Mouse (Mus musculus) CH12.LX (cell line): ENCODE measurements around the gene Gm11555. TPM values are rescaled to one million over a fixed set of nuclear protein-coding genes. Genes with fewer than 3 reads are reported as not detected.
"Not testable (repeated sequence)": the region's sequence is repeated elsewhere in the genome, so short reads cannot be mapped to it uniquely, and the experiment has no call there.

Experiments used
- DNase-seq: peaks from one replicate; pipeline ENCODE4 v3.0.0-alpha.2; 2013; ENCODE audit errors: extremely low read depth
- H3K27ac ChIP-seq: 2 replicates; pipeline ENCODE4 v1.5.1; 2012; ENCODE audit warnings: low read depth, mild to moderate bottlenecking, control low read depth, moderate library complexity; ENCODE audit not compliant: insufficient read depth
- H3K27me3 ChIP-seq: replicated peaks from 2 replicates; pipeline ENCODE3; 2012; ENCODE audit warnings: inconsistent platforms
- H3K36me3 ChIP-seq, 2 experiments: replicated peaks in 1 of 2; 2 replicates each; pipeline versions ENCODE3 to v1.6.1; 2012; ENCODE audit warnings: inconsistent platforms in 1 of 2, low read length in 1 of 2, mild to moderate bottlenecking in 1 of 2, mixed read lengths in 1 of 2, moderate library complexity in 1 of 2; ENCODE audit not compliant: control insufficient read depth in 1 of 2, insufficient read depth in 1 of 2
- H3K4me1 ChIP-seq, 2 experiments: 2 replicates each; pipeline ENCODE4 v1.6.1; 2012; ENCODE audit warnings: inconsistent platforms in 1 of 2, moderate library complexity in 1 of 2; ENCODE audit not compliant: insufficient read depth in 2 of 2, control insufficient read depth in 1 of 2
- H3K4me2 ChIP-seq: 2 replicates; pipeline ENCODE4 v1.6.1; 2012; ENCODE audit warnings: low read depth, mild to moderate bottlenecking, control low read depth; ENCODE audit not compliant: poor library complexity, insufficient read depth, severe bottlenecking
- H3K4me3 ChIP-seq, 3 experiments: fragments of 150-350 bp in 1 of 3; sonication (generic) in 1 of 3; replicated peaks in 1 of 3; 2 replicates each; pipeline versions ENCODE3 to v1.5.1; 2011 to 2012; ENCODE audit warnings: low read depth in 2 of 3, low read length in 2 of 3, mild to moderate bottlenecking in 2 of 3, moderate library complexity in 2 of 3, control low read depth in 1 of 3, improper control_type of control experiment in 1 of 3, inconsistent platforms in 1 of 3, mixed read lengths in 1 of 3; ENCODE audit not compliant: poor library complexity in 1 of 3
- H3K79me2 ChIP-seq: replicated peaks from 2 replicates; pipeline ENCODE4 v1.6.1; 2012; ENCODE audit warnings: mild to moderate bottlenecking, moderate library complexity; ENCODE audit not compliant: control insufficient read depth, poor library complexity, insufficient read depth, severe bottlenecking; ENCODE audit errors: extremely low read depth
- H3K9ac ChIP-seq: 2 replicates; pipeline ENCODE4 v1.6.1; 2012; ENCODE audit warnings: low read depth, mild to moderate bottlenecking, control low read depth, moderate library complexity; ENCODE audit not compliant: insufficient read depth
- H3K9me3 ChIP-seq: replicated peaks from 2 replicates; pipeline ENCODE3; 2012; ENCODE audit warnings: low read length, inconsistent platforms, mixed read lengths
- CTCF ChIP-seq, 2 experiments: IDR thresholded peaks in 1 of 2; conservative IDR thresholded peaks in 1 of 2; 2 replicates each; pipeline ENCODE4 v1.5.1; 2011 to 2012; ENCODE audit warnings: low read depth in 2 of 2, low read length in 2 of 2, improper control_type of control experiment in 1 of 2, inconsistent platforms in 1 of 2, mild to moderate bottlenecking in 1 of 2, moderate library complexity in 1 of 2
- ELF1 ChIP-seq: IDR thresholded peaks from 2 replicates; pipeline ENCODE4 v1.6.1; 2014; ENCODE audit warnings: low read depth, mild to moderate bottlenecking, inconsistent platforms, low read length, improper control_type of control experiment
- JUN ChIP-seq: IDR thresholded peaks from 2 replicates; pipeline ENCODE4 v1.6.1; 2011; ENCODE audit warnings: low read depth, mild to moderate bottlenecking, low read length, improper control_type of control experiment, moderate library complexity; ENCODE audit not compliant: insufficient read depth
- KAT2A ChIP-seq: IDR thresholded peaks from 2 replicates; pipeline ENCODE4 v1.6.1; 2012; ENCODE audit warnings: low read length, improper control_type of control experiment, inconsistent platforms; ENCODE audit not compliant: insufficient replicate concordance
- MAZ ChIP-seq: IDR thresholded peaks from 2 replicates; pipeline ENCODE4 v1.6.1; 2012; ENCODE audit warnings: low read depth, mild to moderate bottlenecking, inconsistent platforms, low read length, improper control_type of control experiment, moderate library complexity
- MXI1 ChIP-seq: IDR thresholded peaks from 2 replicates; pipeline ENCODE4 v1.6.1; 2011; ENCODE audit warnings: mild to moderate bottlenecking, low read depth, low read length, improper control_type of control experiment
- NELFE ChIP-seq: IDR thresholded peaks from 2 replicates; pipeline ENCODE4 v1.6.1; 2011; ENCODE audit warnings: low read depth, low read length, improper control_type of control experiment
- POLR2AphosphoS2 ChIP-seq: IDR thresholded peaks from 2 replicates; pipeline ENCODE4 v1.6.1; 2011; ENCODE audit warnings: low read depth, low read length, improper control_type of control experiment
- ZMIZ1 ChIP-seq: IDR thresholded peaks from 2 replicates; pipeline ENCODE4 v1.6.1; 2012; ENCODE audit warnings: low read depth, mild to moderate bottlenecking, inconsistent platforms, low read length, improper control_type of control experiment
- dilution Hi-C: fragments of 300-500 bp; cut with MboI; formaldehyde crosslinking; loops from 2 replicates; pipeline ENCODE4 v1.14.3; 2020; ENCODE audit warnings: low sequenced_read_pairs; ENCODE audit not compliant: extremely low pct_unique_long_range_greater_than_20kb, extremely low pct_ligation_motif_present
- in situ Hi-C: fragments of 300-500 bp; cut with MboI; formaldehyde crosslinking; loops from 3 replicates; pipeline ENCODE4 v1.14.3; 2019; ENCODE audit warnings: low sequenced_read_pairs, low pct_ligation_motif_present, low pct_unique_long_range_greater_than_20kb, mixed read lengths
- polyA plus RNA-seq: library from polyadenylated mRNA; unstranded; fragments of >175 nt; gene quantifications from 2 replicates; pipeline ENCODE4 v1.2.1, GENCODE M21; 2012; ENCODE audit warnings: low read depth; ENCODE audit not compliant: insufficient read length
- total RNA-seq, 2 experiments: library from RNA; depleted of rRNA; stranded (reverse); fragments of 300-350 nt in 1 of 2; fragments of >200 nt in 1 of 2; gene quantifications; 2 replicates each; pipeline ENCODE4 v1.2.3; 2012 to 2014

Gene Gm11555
- total RNA-seq (2012; rRNA removed) (not detected in 2 replicates), total RNA-seq (2014; rRNA removed) (not detected in 2 replicates), polyA plus RNA-seq (not detected in 2 replicates)

- Histone ChIP-seq H3K4me3 (no peak within 1 kb of the TSS), H3K79me2 (no peaks in the 10 kb centered on the region), H3K36me3 (no peaks in the 10 kb centered on the region), H3K27me3 (peaks cover 80% of the 10 kb centered on the region), H3K27ac (no peak within 1 kb of the TSS), H3K9ac (no peak within 1 kb of the TSS), H3K4me1 (no peaks in the 10 kb centered on the region), H3K9me3 (peaks cover 3% of the 10 kb centered on the region), H3K4me2 (no peak within 1 kb of the TSS)
- dilution Hi-C loops (no loop called here), in situ Hi-C loops (no loop called here)
- TF ChIP-seq JUN (no peak), MAZ (no peak), NELFE (no peak), POLR2AphosphoS2 (no peak), ZMIZ1 (no peak), CTCF (conservative IDR thresholded peaks at IDR 0.05 in 1 of 2, IDR thresholded peaks at IDR 0.05 in 1 of 2; ENCODE audit: low read depth in 2 of 2, low read length in 2 of 2) (no peak), KAT2A (no peak), MXI1 (no peak), ELF1 (no peak)
- no peak for DNase-seq
Measured at GRCm38 (mm10) chr11:99650136-99650535, at the start of gene Gm11555. Gene Gm11555 (minus strand): TSS chr11:99650236.

- Histone ChIP-seq H3K36me3 (no peaks in the 10 kb centered on the region), H3K4me3 (no peak within 1 kb of the TSS), H3K4me2 (no peak within 1 kb of the TSS), H3K27me3 (peaks cover 80% of the 10 kb centered on the region), H3K9me3 (no peaks in the 10 kb centered on the region), H3K9ac (no peak within 1 kb of the TSS), H3K79me2 (no peaks in the 10 kb centered on the region), H3K27ac (no peak within 1 kb of the TSS), H3K4me1 (no peaks in the 10 kb centered on the region)
- no peak for DNase-seq
- in situ Hi-C loops (no loop called here), dilution Hi-C loops (no loop called here)
- no peak for TF ChIP-seq CTCF (conservative IDR thresholded peaks at IDR 0.05 in 1 of 2, IDR thresholded peaks at IDR 0.05 in 1 of 2; ENCODE audit: low read depth in 2 of 2, low read length in 2 of 2)
Measured at GRCm38 (mm10) chr11:99690463-99690862, 40.4 kb upstream of the Gm11555 start, which contains the start of gene Gm14190. Gene Gm14190 (minus strand): TSS chr11:99690740.

GRCm38 (mm10) chr11:99685235-99685634 is 35.2 kb upstream of the Gm11555 start:
- peaks cover 87% of the 10 kb centered on the region for H3K27me3 ChIP-seq
- H3K4me2 ChIP-seq, in situ Hi-C loops, dilution Hi-C loops, H3K4me3 ChIP-seq, H3K9me3 ChIP-seq, H3K27ac ChIP-seq, H3K36me3 ChIP-seq, H3K79me2 ChIP-seq, DNase-seq, H3K9ac ChIP-seq, H3K4me1 ChIP-seq: not testable (repeated sequence)
